Mouse (Mus musculus): ENCODE measurements at regions not wholly inside any gene's neighbourhood (a gene's known extent, or its start where the extent isn't known, plus 50 kb on each side); places are given as distances from the start of the nearest gene placed in this dataset.
A peak's percentile ranks its signal among the peaks of the same experiment; 100 is the strongest.

DNA sequence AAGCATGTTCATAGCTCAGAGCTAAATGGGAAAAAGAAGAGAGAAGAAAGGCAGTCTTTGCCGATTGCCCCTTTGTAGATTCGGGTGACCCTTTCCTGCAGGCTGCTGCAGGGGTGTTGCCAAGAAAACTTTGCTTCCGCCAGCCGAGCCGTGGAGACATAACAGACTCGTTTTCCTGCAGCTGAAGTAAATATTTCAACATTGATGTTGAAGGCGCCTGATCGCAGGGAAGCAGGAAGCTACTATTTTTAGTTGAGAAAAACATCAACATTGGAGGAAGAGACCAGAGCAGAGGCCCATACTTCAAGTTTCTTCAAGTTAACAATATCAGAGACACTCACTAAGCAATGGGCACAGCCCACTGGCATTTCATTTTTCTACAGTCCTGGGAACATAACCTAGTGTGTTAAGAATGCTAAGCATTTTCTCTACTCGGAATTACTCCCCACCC lies 211.9 kb downstream of the Gm10260 start:
- Histone ChIP-seq H3K27ac (replicated peaks) (peak overlapping the region; percentile 31; the same call in 1 of the 2 replicates), H3K36me3 (no peaks in the 10 kb centered on the region), H3K27me3 (no peaks in the 10 kb centered on the region), H3K4me2 (replicated peaks) (no peak overlapping the region), H3K4me3 (no peak overlapping the region), H3K9ac (replicated peaks) (no peak overlapping the region), H3K9me3 (no peaks in the 10 kb centered on the region), H3K4me1 (peaks cover 26% of the 10 kb centered on the region)
- whole genome bisulfite sequencing = 47% methylated on average over 9 of the region's 9 CpGs
- ATAC-seq (replicated peaks) = no peak

GRCm38 (mm10) chr13:97546936-97547335 lies 213.5 kb downstream of the Gm10260 start:
- H3K27me3 ChIP-seq = no peaks in the 10 kb centered on the region
- no peaks in the 10 kb centered on the region for H3K36me3 ChIP-seq
- no peaks in the 10 kb centered on the region for H3K9me3 ChIP-seq
- no peak for ATAC-seq (replicated peaks)
- no peak overlapping the region for H3K9ac ChIP-seq (replicated peaks)
- no peak overlapping the region for H3K4me2 ChIP-seq (replicated peaks)
- WGBS = 56% methylated on average over 5 of the region's 5 CpGs
- H3K27ac ChIP-seq (replicated peaks) = peak overlapping the region; percentile 71
- no peak overlapping the region for H3K4me3 ChIP-seq
- peaks cover 26% of the 10 kb centered on the region for H3K4me1 ChIP-seq

DNA sequence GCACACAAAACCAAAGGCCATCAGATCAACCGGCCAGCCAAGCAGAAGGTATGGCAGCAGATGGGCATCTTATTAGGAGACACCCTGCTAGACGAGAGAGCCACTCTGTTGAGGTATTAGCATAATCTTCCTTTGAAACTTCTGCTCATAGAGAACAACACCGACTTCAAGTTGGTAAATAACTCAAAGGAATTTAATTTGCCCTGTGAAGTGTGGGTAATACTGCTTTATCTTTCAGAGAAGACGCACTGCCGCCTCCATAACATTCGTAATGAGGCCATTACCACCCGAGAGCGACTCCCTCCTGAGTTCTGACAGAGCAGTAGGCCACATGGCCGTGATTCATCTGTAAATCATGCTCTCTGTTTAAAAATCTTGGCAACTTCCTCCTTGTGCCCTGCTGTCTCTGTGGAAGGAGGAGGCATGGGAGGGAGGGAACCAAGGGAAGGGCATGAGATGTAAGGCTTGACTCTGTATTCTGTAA lies 214.4 kb downstream of the Gm10260 start:
- Histone ChIP-seq H3K27ac (replicated peaks) (peak overlapping the region; percentile 71), H3K9ac (replicated peaks) (no peak overlapping the region), H3K4me2 (replicated peaks) (no peak overlapping the region), H3K4me1 (peaks cover 26% of the 10 kb centered on the region), H3K36me3 (no peaks in the 10 kb centered on the region), H3K27me3 (no peaks in the 10 kb centered on the region), H3K9me3 (no peaks in the 10 kb centered on the region), H3K4me3 (no peak overlapping the region)
- ATAC-seq (replicated peaks) = peak; percentile 84
- WGBS = 26% methylated on average over 9 of the region's 9 CpGs

DNA sequence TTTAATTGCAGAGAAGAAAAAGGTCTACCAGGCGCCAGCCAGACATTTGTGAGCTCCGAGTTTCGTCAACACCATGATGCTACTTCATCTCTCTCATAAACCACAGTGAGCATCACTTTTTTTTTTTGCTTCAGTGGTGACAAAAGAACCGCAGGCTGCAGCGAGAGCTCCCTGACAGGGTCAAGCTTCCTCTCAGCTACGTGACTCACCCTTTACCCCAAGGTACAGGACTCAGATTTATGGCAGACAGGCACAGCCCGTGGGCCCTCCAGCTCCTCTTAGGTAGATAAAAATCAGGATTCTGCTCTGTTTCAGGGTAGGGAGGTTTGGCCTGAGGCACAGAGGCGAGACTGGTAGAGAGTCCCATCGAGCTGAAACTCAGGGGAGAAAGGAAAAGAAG lies 220.7 kb downstream of the Gm10260 start:
- no peak overlapping the region for H3K4me3 ChIP-seq
- H3K27me3 ChIP-seq = no peaks in the 10 kb centered on the region
- WGBS = 85% methylated on average over 9 of the region's 9 CpGs
- ATAC-seq (replicated peaks) = no peak
- H3K36me3 ChIP-seq = no peaks in the 10 kb centered on the region
- no peaks in the 10 kb centered on the region for H3K9me3 ChIP-seq
- H3K4me1 ChIP-seq = peaks cover 14% of the 10 kb centered on the region
- no peak overlapping the region for H3K4me2 ChIP-seq (replicated peaks)
- no peak overlapping the region for H3K9ac ChIP-seq (replicated peaks)
- no peak overlapping the region for H3K27ac ChIP-seq (replicated peaks)

- ATAC-seq (replicated peaks) = no peak
- H3K4me3 ChIP-seq = no peak overlapping the region
- H3K4me1 ChIP-seq = peaks cover 19% of the 10 kb centered on the region
- no peak overlapping the region for H3K4me2 ChIP-seq (replicated peaks)
- H3K27ac ChIP-seq (replicated peaks) = peak overlapping the region; percentile 73; the same call in 1 of the 2 replicates
- no peaks in the 10 kb centered on the region for H3K36me3 ChIP-seq
- no peak overlapping the region for H3K9ac ChIP-seq (replicated peaks)
- 93% methylated on average over 7 of the region's 7 CpGs for WGBS
- H3K27me3 ChIP-seq = no peaks in the 10 kb centered on the region
- no peaks in the 10 kb centered on the region for H3K9me3 ChIP-seq
Measured at GRCm38 (mm10) chr13:97538441-97538840, 222.0 kb downstream of the Gm10260 start.

DNA sequence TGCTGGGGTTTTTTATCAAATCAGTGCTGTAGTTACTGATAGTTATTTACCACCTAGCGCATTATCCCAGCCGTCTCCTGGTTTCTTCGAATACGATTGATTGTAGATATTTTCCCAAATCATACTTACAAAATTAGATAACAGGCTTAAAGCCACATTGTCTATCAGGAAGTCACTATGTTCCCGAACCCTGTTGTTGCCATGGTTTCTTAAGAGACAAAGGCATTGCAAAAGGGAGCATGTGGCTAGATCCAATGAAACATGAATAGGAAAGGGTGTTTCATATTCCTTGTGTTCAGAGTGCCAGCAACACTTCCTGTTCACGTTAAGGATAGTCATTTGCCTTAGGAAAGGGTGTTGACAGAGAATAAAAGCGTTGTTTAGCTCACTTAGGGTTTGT lies 222.7 kb downstream of the Gm10260 start:
- 0 out of 2 replicates have a peak, but pooled peaks have one; percentile 41 for ATAC-seq (replicated peaks)
- Histone ChIP-seq H3K4me2 (replicated peaks) (no peak overlapping the region), H3K9ac (replicated peaks) (no peak overlapping the region), H3K9me3 (no peaks in the 10 kb centered on the region), H3K36me3 (no peaks in the 10 kb centered on the region), H3K27me3 (no peaks in the 10 kb centered on the region), H3K4me1 (peaks cover 19% of the 10 kb centered on the region), H3K27ac (replicated peaks) (peak overlapping the region; percentile 73), H3K4me3 (no peak overlapping the region)
- WGBS = 62% methylated on average over 7 of the region's 7 CpGs

DNA sequence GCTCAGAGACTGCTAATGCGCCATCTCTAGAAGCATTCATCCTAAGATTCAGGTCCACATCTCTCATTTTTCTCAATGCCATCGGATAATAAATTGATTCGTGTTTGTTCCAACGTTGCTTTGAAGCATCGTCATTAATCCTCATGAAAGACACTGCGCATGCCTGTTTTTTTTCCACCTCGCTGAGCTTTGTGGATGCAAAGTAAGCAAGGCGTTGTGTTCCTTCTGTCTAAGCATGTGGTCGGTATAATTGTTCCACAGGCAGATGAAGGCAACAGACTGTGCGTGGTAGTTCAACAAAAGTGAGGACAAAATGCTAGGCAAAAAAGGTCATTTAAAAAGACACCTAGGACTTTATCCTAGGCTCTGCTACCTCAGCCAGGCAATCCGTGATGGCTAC lies 223.2 kb downstream of the Gm10260 start:
- Histone ChIP-seq H3K4me2 (replicated peaks) (no peak overlapping the region), H3K36me3 (no peaks in the 10 kb centered on the region), H3K27me3 (no peaks in the 10 kb centered on the region), H3K9me3 (no peaks in the 10 kb centered on the region), H3K27ac (replicated peaks) (peak overlapping the region; percentile 73), H3K4me3 (no peak overlapping the region), H3K4me1 (peaks cover 19% of the 10 kb centered on the region), H3K9ac (replicated peaks) (no peak overlapping the region)
- WGBS = 43% methylated on average over 11 of the region's 11 CpGs
- 0 out of 2 replicates have a peak, but pooled peaks have one; percentile 60 for ATAC-seq (replicated peaks)

GRCm38 (mm10) chr13:97533896-97534666 lies 226.4 kb downstream of the Gm10260 start:
- Histone ChIP-seq H3K27me3 (no peaks in the 10 kb centered on the region), H3K4me2 (replicated peaks) (no peak overlapping the region), H3K4me1 (peaks cover 25% of the 10 kb centered on the region), H3K36me3 (no peaks in the 10 kb centered on the region), H3K27ac (replicated peaks) (no peak overlapping the region), H3K9ac (replicated peaks) (no peak overlapping the region), H3K9me3 (no peaks in the 10 kb centered on the region), H3K4me3 (no peak overlapping the region)
- WGBS = 53% methylated on average over 11 of the region's 11 CpGs
- ATAC-seq (replicated peaks) = no peak; the same call in 1 of the 2 replicates

- H3K9ac ChIP-seq (replicated peaks) = no peak overlapping the region
- ATAC-seq (replicated peaks) = no peak
- no peak overlapping the region for H3K27ac ChIP-seq (replicated peaks)
- H3K4me3 ChIP-seq = no peak overlapping the region
- WGBS = 87% methylated on average over 2 of the region's 2 CpGs
- no peaks in the 10 kb centered on the region for H3K36me3 ChIP-seq
- no peak overlapping the region for H3K4me2 ChIP-seq (replicated peaks)
- H3K9me3 ChIP-seq = no peaks in the 10 kb centered on the region
- peaks cover 10% of the 10 kb centered on the region; the same call in 1 of the 2 replicates for H3K4me1 ChIP-seq
- H3K27me3 ChIP-seq = no peaks in the 10 kb centered on the region
Measured at GRCm38 (mm10) chr13:97531181-97531580, 229.3 kb downstream of the Gm10260 start.

- Histone ChIP-seq H3K27me3 (no peaks in the 10 kb centered on the region), H3K9me3 (no peaks in the 10 kb centered on the region), H3K27ac (replicated peaks) (no peak overlapping the region), H3K9ac (replicated peaks) (no peak overlapping the region), H3K4me3 (no peak overlapping the region), H3K36me3 (no peaks in the 10 kb centered on the region), H3K4me2 (replicated peaks) (no peak overlapping the region), H3K4me1 (peaks cover 10% of the 10 kb centered on the region; the same call in 1 of the 2 replicates)
- ATAC-seq (replicated peaks) = no peak
- 44% methylated on average over 2 of the region's 2 CpGs for WGBS
Measured at GRCm38 (mm10) chr13:97530570-97530969, 229.9 kb downstream of the Gm10260 start.

DNA sequence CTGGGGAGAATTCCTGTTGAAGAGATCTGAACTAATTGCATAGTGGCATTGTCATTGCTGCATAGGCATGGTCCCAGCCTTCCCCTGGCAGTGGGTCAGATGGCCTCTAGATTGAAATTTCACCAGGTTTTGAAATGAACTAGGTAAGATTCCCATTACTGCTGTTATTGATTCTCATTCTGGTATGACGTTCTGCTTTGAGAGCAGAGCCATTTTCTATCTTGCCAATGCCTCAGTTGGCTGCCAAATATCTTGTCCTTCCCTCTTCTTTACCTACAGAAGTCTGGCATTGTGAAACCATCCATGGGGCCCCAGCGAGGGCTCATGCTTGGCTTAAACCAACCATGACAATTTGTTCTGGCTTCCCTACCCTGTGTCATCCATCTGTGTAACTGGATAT lies 232.5 kb downstream of the Gm10260 start:
- Histone ChIP-seq H3K36me3 (no peaks in the 10 kb centered on the region), H3K27me3 (no peaks in the 10 kb centered on the region), H3K9me3 (no peaks in the 10 kb centered on the region), H3K9ac (replicated peaks) (no peak overlapping the region), H3K4me1 (peaks cover 22% of the 10 kb centered on the region), H3K4me3 (no peak overlapping the region), H3K27ac (replicated peaks) (no peak overlapping the region), H3K4me2 (replicated peaks) (no peak overlapping the region)
- no peak for ATAC-seq (replicated peaks)
- WGBS = 86% methylated on average over 2 of the region's 2 CpGs

GRCm38 (mm10) chr13:97524847-97525434 lies 235.5 kb downstream of the Gm10260 start:
- no peaks in the 10 kb centered on the region for H3K36me3 ChIP-seq
- ATAC-seq (replicated peaks) = no peak
- H3K27ac ChIP-seq (replicated peaks) = no peak overlapping the region
- 69% methylated on average over 7 of the region's 7 CpGs for WGBS
- H3K4me3 ChIP-seq = no peak overlapping the region
- H3K9ac ChIP-seq (replicated peaks) = no peak overlapping the region
- H3K9me3 ChIP-seq = no peaks in the 10 kb centered on the region
- H3K27me3 ChIP-seq = no peaks in the 10 kb centered on the region
- no peak overlapping the region for H3K4me2 ChIP-seq (replicated peaks)
- peaks cover 16% of the 10 kb centered on the region for H3K4me1 ChIP-seq
